Mouse (Mus musculus): ENCODE measurements around the gene Cnot3.

- TF ChIP-seq CTCF (IDR thresholded peaks at IDR 0.05; ENCODE audit: low read depth): no peak
- no peak for TF ChIP-seq EP300 (IDR thresholded peaks at IDR 0.05; ENCODE audit: low read depth)
These were observed 46.9 kb downstream of the Cnot3 start for GRCm38 (mm10) chr7:3691919-3692318.

Measured in liver, postnatal 0 days (tissue).